Mouse (Mus musculus): ENCODE data around the gene Arhgap36. TPM values are rescaled to one million over a fixed set of nuclear protein-coding genes. Genes with fewer than 3 reads are reported as not detected.

Arhgap36 gene
- under 1 TPM in 1 of 2 experiments, not detected in 1; 0.91 TPM for polyA plus RNA-seq (2017; shearing (Covaris generic))

GRCm38 (mm10) chrX:49463442-49463970 is at the start of gene Arhgap36:
Arhgap36 (plus strand) TSS chrX:49463945.

Other genes starting within 250 kb of the Arhgap36 start
- 10 to 100 TPM in 1 of 2 experiments, 1 to 10 TPM in 1; 9.4 to 11.5 TPM for gene Enox2, start 175.7 kb upstream of the Arhgap36 start, polyA plus RNA-seq (2017; shearing (Covaris generic))
- not detected for gene Olfr1320, start 208.4 kb downstream of the Arhgap36 start, polyA plus RNA-seq (2017; shearing (Covaris generic))